Mouse (Mus musculus) lung, adult 2 months (tissue): ENCODE results near the gene Dtd1.

ENCODE experiments used
- CTCF ChIP-seq: fragments of 200-500 bp; IDR thresholded peaks from 2 replicates; pipeline ENCODE4 v1.5.1; 2011; ENCODE audit warnings: mild to moderate bottlenecking, low read length, control low read depth; ENCODE audit not compliant: insufficient read depth
- POLR2A ChIP-seq: fragments of 200-500 bp; IDR thresholded peaks from 2 replicates; pipeline ENCODE4 v1.6.1; 2011; ENCODE audit warnings: low read depth, mild to moderate bottlenecking, control low read depth, low read length, borderline replicate concordance; ENCODE audit errors: extremely low read depth

DNA sequence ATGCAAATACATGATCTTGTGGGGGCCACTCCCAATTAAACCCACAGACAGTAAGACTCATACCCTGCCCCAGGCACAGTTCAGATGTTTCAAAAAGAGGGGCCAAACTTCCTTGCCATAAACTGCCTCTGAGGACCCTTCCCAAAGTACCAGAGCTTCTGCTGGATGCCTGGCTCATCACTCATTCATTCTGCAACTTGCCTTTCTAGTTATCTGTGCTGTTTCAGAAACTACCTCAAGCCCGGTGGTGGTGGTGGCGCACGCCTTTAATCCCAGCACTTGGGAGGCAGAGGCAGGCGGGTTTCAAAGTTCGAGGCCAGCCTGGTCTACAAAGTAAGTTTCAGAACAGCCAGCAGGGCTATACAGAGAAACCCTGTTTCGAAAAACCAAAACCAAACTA, 184.1 kb downstream of the Dtd1 start:
- TF ChIP-seq POLR2A: no peak
- TF ChIP-seq CTCF: no peak
